Mouse (Mus musculus): ENCODE measurements around the gene Leap2.
"Not testable (repeated sequence)": the region's sequence is repeated elsewhere in the genome, so short reads cannot be mapped to it uniquely, and the experiment has no call there.

Leap2 gene

GRCm38 (mm10) chr11:53441921-53442320, 19.0 kb upstream of the Leap2 start:
- DNase-seq (ENCODE audit: low spot score): peak; percentile 55

- no peak for DNase-seq (ENCODE audit: low spot score)
Observed at GRCm38 (mm10) chr11:53436338-53436737, 13.4 kb upstream of the Leap2 start.

- DNase-seq (ENCODE audit: low spot score): no peak
Observed at GRCm38 (mm10) chr11:53435504-53435903, 12.5 kb upstream of the Leap2 start.

GRCm38 (mm10) chr11:53433057-53433456, 10.1 kb upstream of the Leap2 start:
- DNase-seq (ENCODE audit: low spot score): no peak

- no peak for DNase-seq (ENCODE audit: low spot score)
Observed at GRCm38 (mm10) chr11:53431347-53432056, 8.5 kb upstream of the Leap2 start.

GRCm38 (mm10) chr11:53430670-53431346, 7.8 kb upstream of the Leap2 start, which contains the start of the genes Uqcrq and Gdf9:
TSS of gene Uqcrq (minus strand) at chr11:53430831.
TSS of gene Gdf9 (plus strand) at chr11:53431023.
- DNase-seq (ENCODE audit: low spot score): peak; percentile 99

GRCm38 (mm10) chr11:53430300-53430669, 7.3 kb upstream of the Leap2 start:
- no peak for DNase-seq (ENCODE audit: low spot score)

- DNase-seq (ENCODE audit: low spot score): no peak
Observed at GRCm38 (mm10) chr11:53429182-53429581, 6.2 kb upstream of the Leap2 start.

- DNase-seq (ENCODE audit: low spot score): no peak
Observed at GRCm38 (mm10) chr11:53428716-53429057, 5.7 kb upstream of the Leap2 start.

GRCm38 (mm10) chr11:53427993-53428715, 5.2 kb upstream of the Leap2 start:
- DNase-seq (ENCODE audit: low spot score): no peak

GRCm38 (mm10) chr11:53426914-53427313, 3.9 kb upstream of the Leap2 start:
- DNase-seq (ENCODE audit: low spot score): not testable (repeated sequence)

- no peak for DNase-seq (ENCODE audit: low spot score)
Observed at GRCm38 (mm10) chr11:53425711-53426255, 2.8 kb upstream of the Leap2 start.

- DNase-seq (ENCODE audit: low spot score): no peak
Observed at GRCm38 (mm10) chr11:53425251-53425650, 2.3 kb upstream of the Leap2 start.

- no peak for DNase-seq (ENCODE audit: low spot score)
Observed at GRCm38 (mm10) chr11:53424826-53425225, 1.9 kb upstream of the Leap2 start.

- DNase-seq (ENCODE audit: low spot score): no peak
Observed at GRCm38 (mm10) chr11:53418048-53418447, 4.9 kb downstream of the Leap2 start.

- DNase-seq (ENCODE audit: low spot score): no peak
Observed at GRCm38 (mm10) chr11:53413871-53414270, 9.1 kb downstream of the Leap2 start.

- no peak for DNase-seq (ENCODE audit: low spot score)
Observed at GRCm38 (mm10) chr11:53411738-53412137, 11.2 kb downstream of the Leap2 start.

GRCm38 (mm10) chr11:53403638-53404037, 19.3 kb downstream of the Leap2 start:
- DNase-seq (ENCODE audit: low spot score): no peak

- no peak for DNase-seq (ENCODE audit: low spot score)
Observed at GRCm38 (mm10) chr11:53393856-53394255, 29.1 kb downstream of the Leap2 start.

- DNase-seq (ENCODE audit: low spot score): no peak
Observed at GRCm38 (mm10) chr11:53383758-53384428, 39.1 kb downstream of the Leap2 start.

- DNase-seq (ENCODE audit: low spot score): no peak
Observed at GRCm38 (mm10) chr11:53378918-53379317, 44.1 kb downstream of the Leap2 start.
